Mouse (Mus musculus): ENCODE results near the gene Stx1b. TPM values are rescaled to one million over a fixed set of nuclear protein-coding genes. Genes with fewer than 3 reads are reported as not detected.

The Stx1b gene
- polyA plus RNA-seq, 1 experiment from 2014 or later = 33.3 TPM

GRCm38 (mm10) chr7:127772080-127772479 is 52.3 kb downstream of the Stx1b start:
- Histone ChIP-seq H3K4me2 (replicated peaks) (no peak overlapping the region), H3K27me3 (no peaks in the 10 kb centered on the region), H3K27ac (no peak overlapping the region), H3K9me3 (no peaks in the 10 kb centered on the region), H3K4me3 (replicated peaks) (no peak overlapping the region), H3K9ac (replicated peaks) (no peak overlapping the region), H3K4me1 (replicated peaks) (peaks cover 36% of the 10 kb centered on the region), H3K36me3 (peaks cover 16% of the 10 kb centered on the region)
- ATAC-seq = no peak
- WGBS = 85% methylated on average over 3 of the region's 3 CpGs

DNA sequence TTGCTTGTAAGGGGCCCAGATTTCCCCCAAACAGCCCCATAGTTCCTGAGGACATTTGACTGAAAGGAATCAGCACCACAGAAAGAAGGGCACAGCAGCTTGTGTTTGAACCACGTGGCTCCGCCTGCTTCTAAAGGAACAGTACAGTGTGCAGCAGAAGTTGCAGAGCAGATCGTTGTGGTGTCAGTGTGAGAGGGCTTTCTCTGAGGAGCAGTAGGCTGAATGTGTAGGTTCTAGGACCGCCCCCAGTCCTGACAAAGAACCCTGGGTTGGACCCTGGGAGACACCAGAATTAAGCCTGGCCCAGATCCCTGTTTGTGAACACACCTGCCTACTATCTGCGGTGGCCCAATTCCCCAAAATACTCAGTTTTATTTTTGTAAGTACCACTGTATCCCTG is 53.1 kb downstream of the Stx1b start:
- no peak overlapping the region for H3K9ac ChIP-seq (replicated peaks)
- peaks cover 36% of the 10 kb centered on the region for H3K4me1 ChIP-seq (replicated peaks)
- H3K4me2 ChIP-seq (replicated peaks) = 0 out of 2 replicates have a peak overlapping the region, but pooled peaks have one; percentile 67
- ATAC-seq = no peak
- WGBS = 76% methylated on average over 5 of the region's 5 CpGs
- no peaks in the 10 kb centered on the region for H3K27me3 ChIP-seq
- H3K27ac ChIP-seq = no peak overlapping the region
- H3K36me3 ChIP-seq = peaks cover 23% of the 10 kb centered on the region
- no peak overlapping the region for H3K4me3 ChIP-seq (replicated peaks)
- no peaks in the 10 kb centered on the region for H3K9me3 ChIP-seq

GRCm38 (mm10) chr7:127770039-127770905 is 54.1 kb downstream of the Stx1b start:
- Histone ChIP-seq H3K36me3 (peaks cover 33% of the 10 kb centered on the region), H3K9ac (replicated peaks) (peak overlapping the region; percentile 73)

GRCm38 (mm10) chr7:127769651-127770038 is 54.7 kb downstream of the Stx1b start, which contains the start of gene Orai3:
Gene Orai3 (plus strand): TSS chr7:127769815.
- Histone ChIP-seq H3K9ac (replicated peaks) (peak within 1 kb of the TSS; percentile 73), H3K9me3 (no peaks in the 10 kb centered on the region), H3K4me2 (replicated peaks) (peak within 1 kb of the TSS; percentile 67), H3K4me1 (replicated peaks) (peaks cover 31% of the 10 kb centered on the region), H3K36me3 (peaks cover 39% of the 10 kb centered on the region), H3K27ac (peak within 1 kb of the TSS; percentile 73), H3K4me3 (replicated peaks) (peak within 1 kb of the TSS; percentile 42), H3K27me3 (no peaks in the 10 kb centered on the region)
- peak; percentile 55 for ATAC-seq
- under 1% methylated on average over 24 of the region's 24 CpGs for whole genome bisulfite sequencing

More at GRCm38 (mm10) chr7:127770039-127770905, 54.1 kb downstream of the Stx1b start:
- H3K4me2 ChIP-seq (replicated peaks) = peak overlapping the region; percentile 67
- WGBS = 6% methylated on average over 27 of the region's 27 CpGs
- peaks cover 31% of the 10 kb centered on the region for H3K4me1 ChIP-seq (replicated peaks)
- no peaks in the 10 kb centered on the region for H3K27me3 ChIP-seq
- no peaks in the 10 kb centered on the region for H3K9me3 ChIP-seq
- peak; percentile 31 for ATAC-seq
- H3K4me3 ChIP-seq (replicated peaks) = peak overlapping the region; percentile 42
- H3K27ac ChIP-seq = peak overlapping the region; percentile 65

DNA sequence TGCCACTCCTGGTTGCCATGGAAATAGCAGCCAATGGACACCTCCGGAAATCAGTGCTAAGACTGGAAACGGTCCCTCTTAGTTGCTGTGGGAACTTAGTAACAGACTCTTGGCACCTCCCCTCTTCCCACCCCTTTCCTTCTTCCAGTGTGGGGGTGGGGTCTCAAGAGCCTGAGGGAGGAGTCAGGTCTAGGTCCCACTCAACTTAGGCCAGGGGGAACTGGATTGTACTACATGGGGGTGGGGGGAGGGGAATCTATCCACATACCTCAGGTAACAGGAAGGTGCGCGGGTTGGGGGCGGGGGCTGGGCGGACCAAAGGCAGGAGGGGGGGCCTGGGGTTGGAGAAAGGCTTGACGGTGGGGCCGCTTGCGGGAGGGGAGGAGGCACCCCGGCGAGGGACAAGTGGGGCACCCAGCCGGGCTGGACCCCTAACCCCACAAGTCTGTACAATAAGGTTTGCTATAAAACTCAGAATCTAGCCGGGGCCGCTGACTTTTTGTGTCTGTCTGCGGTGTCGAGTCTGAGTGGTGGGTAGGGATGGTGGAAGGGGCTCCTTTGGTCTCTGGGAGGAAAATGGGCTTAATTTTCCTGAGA is 55.3 kb downstream of the Stx1b start:
- H3K27ac ChIP-seq = peak overlapping the region; percentile 65
- H3K4me2 ChIP-seq (replicated peaks) = peak overlapping the region; percentile 67
- no peaks in the 10 kb centered on the region for H3K27me3 ChIP-seq
- no peaks in the 10 kb centered on the region for H3K9me3 ChIP-seq
- 1% methylated on average over 16 of the region's 16 CpGs for WGBS
- peaks cover 31% of the 10 kb centered on the region for H3K4me1 ChIP-seq (replicated peaks)
- peaks cover 45% of the 10 kb centered on the region for H3K36me3 ChIP-seq
- ATAC-seq = peak; percentile 87
- peak overlapping the region; percentile 73 for H3K9ac ChIP-seq (replicated peaks)
- H3K4me3 ChIP-seq (replicated peaks) = peak overlapping the region; percentile 42

GRCm38 (mm10) chr7:127768346-127768996 is 55.9 kb downstream of the Stx1b start:
- WGBS = 45% methylated on average over 13 of the region's 13 CpGs
- H3K36me3 ChIP-seq = peaks cover 51% of the 10 kb centered on the region

GRCm38 (mm10) chr7:127767671-127768345 is 56.5 kb downstream of the Stx1b start:
- Histone ChIP-seq H3K4me1 (replicated peaks) (peaks cover 31% of the 10 kb centered on the region), H3K27me3 (no peaks in the 10 kb centered on the region), H3K9me3 (no peaks in the 10 kb centered on the region), H3K27ac (0 out of 2 replicates have a peak overlapping the region, but pooled peaks have one; percentile 73), H3K36me3 (peaks cover 55% of the 10 kb centered on the region), H3K4me3 (replicated peaks) (no peak overlapping the region), H3K4me2 (replicated peaks) (no peak overlapping the region), H3K9ac (replicated peaks) (0 out of 2 replicates have a peak overlapping the region, but pooled peaks have one; percentile 14)
- no peak for ATAC-seq
- 96% methylated on average over 19 of the region's 19 CpGs for WGBS

More at GRCm38 (mm10) chr7:127768346-127768996, 55.9 kb downstream of the Stx1b start:
- H3K4me1 ChIP-seq (replicated peaks) = peaks cover 31% of the 10 kb centered on the region
- H3K27me3 ChIP-seq = no peaks in the 10 kb centered on the region
- H3K27ac ChIP-seq = peak overlapping the region; percentile 73
- 0 out of 2 replicates have a peak overlapping the region, but pooled peaks have one; percentile 14 for H3K9ac ChIP-seq (replicated peaks)
- no peak overlapping the region for H3K4me3 ChIP-seq (replicated peaks)
- no peak; the same call in 1 of the 2 replicates for ATAC-seq
- H3K9me3 ChIP-seq = no peaks in the 10 kb centered on the region
- peak overlapping the region; percentile 67; the same call in 1 of the 2 replicates for H3K4me2 ChIP-seq (replicated peaks)

DNA sequence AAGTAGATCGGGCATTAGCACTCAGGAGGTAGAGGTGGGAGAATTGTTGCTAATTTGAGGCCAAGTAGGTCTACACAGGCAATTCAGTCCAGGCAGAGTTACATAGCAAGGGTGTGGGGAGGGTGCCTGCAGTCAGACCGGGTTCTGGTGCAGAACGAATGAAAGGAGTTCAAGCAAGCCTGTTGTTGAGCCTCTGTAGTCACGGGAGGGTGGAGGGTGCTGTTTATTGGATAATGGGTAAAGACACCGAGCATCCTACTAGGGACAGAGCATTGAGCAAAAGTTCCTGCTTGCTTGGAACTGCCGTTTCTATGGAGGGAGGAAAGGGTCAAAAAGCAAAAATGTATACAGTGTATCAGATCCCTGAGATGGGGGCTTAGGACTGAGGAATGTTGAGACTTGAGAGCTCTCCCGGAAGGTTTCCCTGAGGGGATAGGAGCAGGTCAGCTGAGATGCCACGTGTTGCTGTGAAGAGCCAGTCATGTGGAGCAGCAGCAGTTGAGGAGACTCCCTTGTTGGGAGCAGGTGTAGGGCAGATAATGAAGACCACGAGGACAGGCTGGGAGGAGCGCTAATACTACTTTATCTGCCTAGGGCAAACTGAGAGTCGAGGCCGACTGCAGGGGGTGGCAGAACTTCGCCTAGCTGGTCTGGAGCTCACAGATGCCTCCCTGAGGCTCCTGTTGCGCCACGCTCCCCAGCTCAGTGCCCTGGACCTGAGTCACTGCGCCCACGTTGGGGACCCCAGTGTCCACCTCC is 57.3 kb downstream of the Stx1b start:
- WGBS = 88% methylated on average over 17 of the region's 17 CpGs
- Histone ChIP-seq H3K4me3 (replicated peaks) (no peak overlapping the region), H3K4me2 (replicated peaks) (no peak overlapping the region), H3K27me3 (no peaks in the 10 kb centered on the region), H3K4me1 (replicated peaks) (peaks cover 31% of the 10 kb centered on the region), H3K9ac (replicated peaks) (no peak overlapping the region), H3K36me3 (peaks cover 62% of the 10 kb centered on the region), H3K27ac (no peak overlapping the region), H3K9me3 (no peaks in the 10 kb centered on the region)
- ATAC-seq = no peak

GRCm38 (mm10) chr7:127765756-127766155 is 58.6 kb downstream of the Stx1b start:
- ATAC-seq = no peak
- no peak overlapping the region for H3K4me2 ChIP-seq (replicated peaks)
- H3K9me3 ChIP-seq = no peaks in the 10 kb centered on the region
- H3K9ac ChIP-seq (replicated peaks) = no peak overlapping the region
- peaks cover 73% of the 10 kb centered on the region for H3K36me3 ChIP-seq
- 93% methylated on average over 2 of the region's 2 CpGs for WGBS
- H3K4me3 ChIP-seq (replicated peaks) = no peak overlapping the region
- H3K4me1 ChIP-seq (replicated peaks) = peaks cover 29% of the 10 kb centered on the region
- H3K27ac ChIP-seq = no peak overlapping the region
- H3K27me3 ChIP-seq = no peaks in the 10 kb centered on the region

DNA sequence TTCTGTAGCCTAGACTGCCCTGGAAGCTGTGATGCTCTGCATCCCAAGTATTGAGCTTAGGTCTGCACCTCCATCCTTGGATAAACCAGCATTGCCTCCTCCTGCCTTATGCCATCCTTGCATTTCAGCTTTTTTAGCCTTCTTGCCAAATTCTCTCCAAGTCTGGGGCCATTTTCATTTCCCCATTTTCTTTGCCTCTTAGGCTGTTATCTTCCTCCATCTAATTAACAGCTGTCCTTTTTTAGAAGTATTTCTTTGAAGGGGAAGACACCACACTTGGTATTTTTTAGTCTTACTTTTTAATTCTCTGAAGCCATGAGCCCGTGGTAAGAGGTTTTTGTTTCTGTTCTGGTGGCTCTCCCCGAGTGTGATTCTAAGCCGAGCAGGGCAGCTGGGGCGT is 60.7 kb downstream of the Stx1b start:
- Histone ChIP-seq H3K9ac (replicated peaks) (no peak overlapping the region), H3K4me1 (replicated peaks) (peaks cover 11% of the 10 kb centered on the region), H3K36me3 (peaks cover 85% of the 10 kb centered on the region), H3K4me3 (replicated peaks) (no peak overlapping the region), H3K4me2 (replicated peaks) (no peak overlapping the region), H3K9me3 (no peaks in the 10 kb centered on the region), H3K27ac (no peak overlapping the region), H3K27me3 (no peaks in the 10 kb centered on the region)
- 94% methylated on average over 4 of the region's 4 CpGs for WGBS
- ATAC-seq = no peak

GRCm38 (mm10) chr7:127761026-127761425 is 63.3 kb downstream of the Stx1b start:
- peaks cover 86% of the 10 kb centered on the region for H3K36me3 ChIP-seq
- no peak overlapping the region for H3K9ac ChIP-seq (replicated peaks)
- 49% methylated on average over 7 of the region's 7 CpGs for WGBS
- no peak for ATAC-seq
- H3K4me1 ChIP-seq (replicated peaks) = peaks cover 15% of the 10 kb centered on the region
- H3K4me2 ChIP-seq (replicated peaks) = no peak overlapping the region
- no peaks in the 10 kb centered on the region for H3K27me3 ChIP-seq
- H3K27ac ChIP-seq = no peak overlapping the region
- no peak overlapping the region for H3K4me3 ChIP-seq (replicated peaks)
- no peaks in the 10 kb centered on the region for H3K9me3 ChIP-seq

All from midbrain, embryonic 13.5 days (tissue).